ENCODE assay signal across 13 mouse cellular contexts in genomic region chr11:118600168-118600567, GRCm38 (mm10).
A peak's percentile ranks its signal among the peaks of the same experiment; 100 is the strongest.
DNase-seq lines count a peak whose midpoint lies in the region; ATAC-seq and TF ChIP-seq lines count a peak whose summit lies in the region.
"Had no signal": no experiment of that assay in that cellular context is flagged by ENCODE, and none has a peak within 500 bp of the region (broad histone marks: within the 10 kb centered on the region; RNA-seq: fewer than 3 reads in every experiment).

No protein-coding gene starts in this region.

- H3K4me3 ChIP-seq in G1E (ENCODE audit: low read depth, low read length), result peak overlapping the region; percentile 27; the same call in 1 of the 2 replicates
- no peak overlapping the region for H3K4me3 ChIP-seq in forebrain, embryonic 16.5 days (replicated peaks; ENCODE audit: low read length)
- H3K4me3 ChIP-seq in midbrain, embryonic 15.5 days, result no peak overlapping the region
- H3K4me3 ChIP-seq in thymus, adult 2 months (ENCODE audit: control insufficient read depth, insufficient read depth, low read length), result no peak overlapping the region
- H3K4me3 ChIP-seq: embryonic facial prominence, embryonic 15.5 days; heart, embryonic 12.5 days; layer of hippocampus, adult 2 months had no signal

- no peak for DNase-seq in G1E (ENCODE audit: low spot score)
- peak; percentile 64 for DNase-seq in cerebellum, adult 11 months
- DNase-seq in thymus, adult 2 months, result no peak
- DNase-seq in ovary, postnatal 14 days (ENCODE audit: low spot score), result no peak
- no peak for DNase-seq in thymus, adult 18-20 months
- DNase-seq: liver, postnatal 0 days; right cerebral cortex, adult 18-20 months had no signal

- no peaks in the 10 kb centered on the region for H3K4me1 ChIP-seq in G1E (ENCODE audit: insufficient read depth, low read depth, low read length)
- H3K4me1 ChIP-seq in forebrain, embryonic 16.5 days (replicated peaks; ENCODE audit: control insufficient read depth, insufficient read depth, low read length), result peaks cover 25% of the 10 kb centered on the region
- H3K4me1 ChIP-seq in midbrain, embryonic 15.5 days, result peaks cover 26% of the 10 kb centered on the region
- no peaks in the 10 kb centered on the region for H3K4me1 ChIP-seq in thymus, adult 2 months (replicated peaks; ENCODE audit: control insufficient read depth, insufficient read depth, low read length)
- H3K4me1 ChIP-seq: embryonic facial prominence, embryonic 15.5 days; heart, embryonic 12.5 days had no signal

- peak overlapping the region; percentile 36; the same call in 1 of the 2 replicates for H3K4me2 ChIP-seq in forebrain, embryonic 16.5 days (ENCODE audit: low read length)
- peak overlapping the region; percentile 24 for H3K4me2 ChIP-seq in midbrain, embryonic 15.5 days
- H3K4me2 ChIP-seq: embryonic facial prominence, embryonic 15.5 days; heart, embryonic 12.5 days had no signal

- H3K9ac ChIP-seq in forebrain, embryonic 16.5 days (replicated peaks; ENCODE audit: low read depth, low read length), result peak overlapping the region; percentile 37; the same call in 1 of the 2 replicates
- no peak overlapping the region for H3K9ac ChIP-seq in midbrain, embryonic 15.5 days
- H3K9ac ChIP-seq: embryonic facial prominence, embryonic 15.5 days; heart, embryonic 12.5 days; liver, postnatal 0 days had no signal

- no peak for TF ChIP-seq POLR2A in thymus, adult 2 months (IDR thresholded peaks at IDR 0.05; ENCODE audit: control insufficient read depth, extremely low read depth, insufficient read depth, low read length, poor library complexity)

- H3K27ac ChIP-seq in forebrain, embryonic 16.5 days (ENCODE audit: low read length), result no peak overlapping the region
- H3K27ac ChIP-seq in midbrain, embryonic 15.5 days, result peak overlapping the region; percentile 40; the same call in 1 of the 2 replicates
- H3K27ac ChIP-seq in thymus, adult 2 months (ENCODE audit: control insufficient read depth, insufficient read depth, low read length), result no peak overlapping the region
- H3K27ac ChIP-seq: embryonic facial prominence, embryonic 15.5 days; layer of hippocampus, adult 2 months had no signal

- H3K27me3 ChIP-seq in G1E (ENCODE audit: insufficient read depth, low read length), result no peaks in the 10 kb centered on the region
- no peaks in the 10 kb centered on the region for H3K27me3 ChIP-seq in forebrain, embryonic 16.5 days (replicated peaks; ENCODE audit: control insufficient read depth, insufficient read depth, low read length)
- H3K27me3 ChIP-seq in midbrain, embryonic 15.5 days (replicated peaks), result no peaks in the 10 kb centered on the region
- H3K27me3 ChIP-seq in thymus, adult 2 months (ENCODE audit: control insufficient read depth, insufficient read depth, low read length), result no peaks in the 10 kb centered on the region
- H3K27me3 ChIP-seq: embryonic facial prominence, embryonic 15.5 days had no signal

- WGBS in forebrain, embryonic 16.5 days, result 6% methylated on average over 9 of the region's 9 CpGs
- 2% methylated on average over 9 of the region's 9 CpGs for WGBS in midbrain, embryonic 15.5 days
- WGBS in thymus, adult 2 months, result 4% methylated on average over 9 of the region's 9 CpGs

- TF ChIP-seq CTCF in G1E (IDR thresholded peaks at IDR 0.05; ENCODE audit: low read depth, low read length), result no peak
- no peak for TF ChIP-seq CTCF in thymus, adult 2 months (IDR thresholded peaks at IDR 0.05; ENCODE audit: borderline replicate concordance, control insufficient read depth, extremely low read depth, insufficient read depth, low read length, poor library complexity)

- no peak for ATAC-seq in G1E (ENCODE audit: extremely low read depth, insufficient number of reproducible peaks, low FRiP score, poor library complexity, severe bottlenecking)
- ATAC-seq in forebrain, embryonic 16.5 days, result peak; percentile 65
- ATAC-seq in midbrain, embryonic 15.5 days (replicated peaks), result peak; percentile 25; the same call in 1 of the 2 replicates
- ATAC-seq: inflammation-experienced regulatory T-cells, adult 6 months; liver, postnatal 0 days had no signal

- H3K36me3 ChIP-seq in G1E (replicated peaks), result no peaks in the 10 kb centered on the region
- H3K36me3 ChIP-seq in forebrain, embryonic 16.5 days (ENCODE audit: control insufficient read depth, insufficient read depth), result no peaks in the 10 kb centered on the region
- H3K36me3 ChIP-seq in midbrain, embryonic 15.5 days (replicated peaks), result no peaks in the 10 kb centered on the region
- no peaks in the 10 kb centered on the region for H3K36me3 ChIP-seq in thymus, adult 2 months (ENCODE audit: control insufficient read depth, insufficient read depth, low read length)
- H3K36me3 ChIP-seq: embryonic facial prominence, embryonic 15.5 days; heart, embryonic 12.5 days had no signal

- H3K9me3 ChIP-seq in G1E (replicated peaks), result peaks cover 93% of the 10 kb centered on the region
- no peaks in the 10 kb centered on the region for H3K9me3 ChIP-seq in forebrain, embryonic 16.5 days (ENCODE audit: control insufficient read depth, low read length)
- H3K9me3 ChIP-seq in midbrain, embryonic 15.5 days, result no peaks in the 10 kb centered on the region
- H3K9me3 ChIP-seq: embryonic facial prominence, embryonic 15.5 days; heart, embryonic 12.5 days had no signal
